Mouse (Mus musculus): Measurements from ENCODE around the gene Gm11361.

Gm11361 gene

GRCm38 (mm10) chr13:28257228-28257627 lies at the start of gene Gm11361:
Gm11361 (plus strand) TSS chr13:28257528.
- no peak for DNase-seq (ENCODE audit: low read depth, low spot score)

- no peak for DNase-seq (ENCODE audit: low read depth, low spot score)
Observed at GRCm38 (mm10) chr13:28264399-28264798, 7.1 kb downstream of the Gm11361 start.

- DNase-seq (ENCODE audit: low read depth, low spot score): no peak
Observed at GRCm38 (mm10) chr13:28287368-28287767, 30.0 kb downstream of the Gm11361 start.

GRCm38 (mm10) chr13:28294272-28294671 lies 36.9 kb downstream of the Gm11361 start:
- no peak for DNase-seq (ENCODE audit: low read depth, low spot score)

- DNase-seq (ENCODE audit: low read depth, low spot score): no peak
Observed at GRCm38 (mm10) chr13:28294757-28295361, 37.5 kb downstream of the Gm11361 start.

- no peak for DNase-seq (ENCODE audit: low read depth, low spot score)
Observed at GRCm38 (mm10) chr13:28295492-28295891, 38.2 kb downstream of the Gm11361 start.

- DNase-seq (ENCODE audit: low read depth, low spot score): no peak
Observed at GRCm38 (mm10) chr13:28297098-28297497, 39.8 kb downstream of the Gm11361 start.

- DNase-seq (ENCODE audit: low read depth, low spot score): no peak
Observed at GRCm38 (mm10) chr13:28297577-28297976, 40.2 kb downstream of the Gm11361 start.

Measured in CD4-positive, CD25-positive, alpha-beta regulatory T cell, adult 2 months (primary cell).